Mouse (Mus musculus): ENCODE measurements around the gene Mink1.
"Not testable (repeated sequence)": the region's sequence is repeated elsewhere in the genome, so short reads cannot be mapped to it uniquely, and the experiment has no call there.

Gene Mink1

GRCm38 (mm10) chr11:70562287-70562994, at the start of gene Mink1:
TSS of gene Mink1 (plus strand) at chr11:70562881.
- Histone ChIP-seq H3K27me3 (ENCODE audit: control insufficient read depth, insufficient read depth, low read length, poor library complexity, severe bottlenecking) (no peaks in the 10 kb centered on the region), H3K36me3 (ENCODE audit: control insufficient read depth, insufficient read depth, low read length, poor library complexity, severe bottlenecking) (no peaks in the 10 kb centered on the region)
- DNase-seq (ENCODE audit: low read depth, low spot score): peak; percentile 91

- DNase-seq (ENCODE audit: low read depth, low spot score): no peak
- no peaks in the 10 kb centered on the region for H3K36me3 ChIP-seq (ENCODE audit: control insufficient read depth, insufficient read depth, low read length, poor library complexity, severe bottlenecking)
- no peaks in the 10 kb centered on the region for H3K27me3 ChIP-seq (ENCODE audit: control insufficient read depth, insufficient read depth, low read length, poor library complexity, severe bottlenecking)
Measured at GRCm38 (mm10) chr11:70513520-70513919, 49.2 kb upstream of the Mink1 start.

GRCm38 (mm10) chr11:70514288-70514687, 48.4 kb upstream of the Mink1 start, which contains the start of gene Vmo1:
TSS of gene Vmo1 (minus strand) at chr11:70514616.
- no peaks in the 10 kb centered on the region for H3K36me3 ChIP-seq (ENCODE audit: control insufficient read depth, insufficient read depth, low read length, poor library complexity, severe bottlenecking)
- no peaks in the 10 kb centered on the region for H3K27me3 ChIP-seq (ENCODE audit: control insufficient read depth, insufficient read depth, low read length, poor library complexity, severe bottlenecking)
- DNase-seq (ENCODE audit: low read depth, low spot score): no peak

- peak; percentile 76 for DNase-seq (ENCODE audit: low read depth, low spot score)
- Histone ChIP-seq H3K36me3 (ENCODE audit: control insufficient read depth, insufficient read depth, low read length, poor library complexity, severe bottlenecking) (no peaks in the 10 kb centered on the region), H3K27me3 (ENCODE audit: control insufficient read depth, insufficient read depth, low read length, poor library complexity, severe bottlenecking) (no peaks in the 10 kb centered on the region)
Measured at GRCm38 (mm10) chr11:70516352-70516751, 46.3 kb upstream of the Mink1 start.

- H3K36me3 ChIP-seq (ENCODE audit: control insufficient read depth, insufficient read depth, low read length, poor library complexity, severe bottlenecking): no peaks in the 10 kb centered on the region
Measured at GRCm38 (mm10) chr11:70518436-70518835, 44.2 kb upstream of the Mink1 start.

GRCm38 (mm10) chr11:70518923-70519322, 43.8 kb upstream of the Mink1 start, which contains the start of gene Gltpd2:
TSS of gene Gltpd2 (plus strand) at chr11:70519196.
- Histone ChIP-seq H3K36me3 (ENCODE audit: control insufficient read depth, insufficient read depth, low read length, poor library complexity, severe bottlenecking) (no peaks in the 10 kb centered on the region), H3K27me3 (ENCODE audit: control insufficient read depth, insufficient read depth, low read length, poor library complexity, severe bottlenecking) (no peaks in the 10 kb centered on the region)
- DNase-seq (ENCODE audit: low read depth, low spot score): no peak

More at GRCm38 (mm10) chr11:70518436-70518835, 44.2 kb upstream of the Mink1 start:
- no peak for DNase-seq (ENCODE audit: low read depth, low spot score)
- H3K27me3 ChIP-seq (ENCODE audit: control insufficient read depth, insufficient read depth, low read length, poor library complexity, severe bottlenecking): no peaks in the 10 kb centered on the region

- no peaks in the 10 kb centered on the region for H3K36me3 ChIP-seq (ENCODE audit: control insufficient read depth, insufficient read depth, low read length, poor library complexity, severe bottlenecking)
- no peaks in the 10 kb centered on the region for H3K27me3 ChIP-seq (ENCODE audit: control insufficient read depth, insufficient read depth, low read length, poor library complexity, severe bottlenecking)
- DNase-seq (ENCODE audit: low read depth, low spot score): no peak
Measured at GRCm38 (mm10) chr11:70520178-70520769, 42.4 kb upstream of the Mink1 start.

GRCm38 (mm10) chr11:70523306-70523989, 39.2 kb upstream of the Mink1 start:
- not testable (repeated sequence) for H3K36me3 ChIP-seq (ENCODE audit: control insufficient read depth, insufficient read depth, low read length, poor library complexity, severe bottlenecking); DNase-seq (ENCODE audit: low read depth, low spot score); H3K27me3 ChIP-seq (ENCODE audit: control insufficient read depth, insufficient read depth, low read length, poor library complexity, severe bottlenecking)

- H3K36me3 ChIP-seq (ENCODE audit: control insufficient read depth, insufficient read depth, low read length, poor library complexity, severe bottlenecking): peaks cover 6% of the 10 kb centered on the region; the same call in 1 of the 2 replicates
- no peak for DNase-seq (ENCODE audit: low read depth, low spot score)
- H3K27me3 ChIP-seq (ENCODE audit: control insufficient read depth, insufficient read depth, low read length, poor library complexity, severe bottlenecking): no peaks in the 10 kb centered on the region; the same call in 1 of the 2 replicates
Measured at GRCm38 (mm10) chr11:70524782-70525181, 37.9 kb upstream of the Mink1 start.

- peak; percentile 97 for DNase-seq (ENCODE audit: low read depth, low spot score)
- Histone ChIP-seq H3K27me3 (ENCODE audit: control insufficient read depth, insufficient read depth, low read length, poor library complexity, severe bottlenecking) (no peaks in the 10 kb centered on the region; the same call in 1 of the 2 replicates), H3K36me3 (ENCODE audit: control insufficient read depth, insufficient read depth, low read length, poor library complexity, severe bottlenecking) (peaks cover 6% of the 10 kb centered on the region; the same call in 1 of the 2 replicates)
Measured at GRCm38 (mm10) chr11:70525184-70525678, 37.5 kb upstream of the Mink1 start, which contains the start of gene Psmb6. TSS of gene Psmb6 (plus strand) at chr11:70525367.

- no peaks in the 10 kb centered on the region; the same call in 1 of the 2 replicates for H3K27me3 ChIP-seq (ENCODE audit: control insufficient read depth, insufficient read depth, low read length, poor library complexity, severe bottlenecking)
- DNase-seq (ENCODE audit: low read depth, low spot score): no peak
- H3K36me3 ChIP-seq (ENCODE audit: control insufficient read depth, insufficient read depth, low read length, poor library complexity, severe bottlenecking): peaks cover 6% of the 10 kb centered on the region; the same call in 1 of the 2 replicates
Measured at GRCm38 (mm10) chr11:70525726-70526125, 37.0 kb upstream of the Mink1 start.

GRCm38 (mm10) chr11:70526211-70526610, 36.5 kb upstream of the Mink1 start:
- Histone ChIP-seq H3K36me3 (ENCODE audit: control insufficient read depth, insufficient read depth, low read length, poor library complexity, severe bottlenecking) (peaks cover 6% of the 10 kb centered on the region; the same call in 1 of the 2 replicates), H3K27me3 (ENCODE audit: control insufficient read depth, insufficient read depth, low read length, poor library complexity, severe bottlenecking) (no peaks in the 10 kb centered on the region; the same call in 1 of the 2 replicates)
- no peak for DNase-seq (ENCODE audit: low read depth, low spot score)

- H3K36me3 ChIP-seq (ENCODE audit: control insufficient read depth, insufficient read depth, low read length, poor library complexity, severe bottlenecking): peaks cover 6% of the 10 kb centered on the region; the same call in 1 of the 2 replicates
- no peaks in the 10 kb centered on the region; the same call in 1 of the 2 replicates for H3K27me3 ChIP-seq (ENCODE audit: control insufficient read depth, insufficient read depth, low read length, poor library complexity, severe bottlenecking)
- no peak for DNase-seq (ENCODE audit: low read depth, low spot score)
Measured at GRCm38 (mm10) chr11:70528610-70529009, 34.1 kb upstream of the Mink1 start.

- H3K27me3 ChIP-seq (ENCODE audit: control insufficient read depth, insufficient read depth, low read length, poor library complexity, severe bottlenecking); DNase-seq (ENCODE audit: low read depth, low spot score); H3K36me3 ChIP-seq (ENCODE audit: control insufficient read depth, insufficient read depth, low read length, poor library complexity, severe bottlenecking): not testable (repeated sequence)
Measured at GRCm38 (mm10) chr11:70531065-70531464, 31.6 kb upstream of the Mink1 start.
